Mouse (Mus musculus) layer of hippocampus, postnatal 14 days (tissue): ENCODE measurements at regions not wholly inside any gene's neighbourhood (a gene's known extent, or its start where the extent isn't known, plus 50 kb on each side); places are given as distances from the start of the nearest gene placed in this dataset.

Experiments
- DNase-seq, 2 experiments: peaks; one replicate each; pipeline ENCODE4 v3.0.0; 2021 to 2022; ENCODE audit warnings: low spot score in 2 of 2, mixed read lengths in 1 of 2

- DNase-seq: no peak
These were observed 199.4 kb upstream of the Slc30a5 start for GRCm38 (mm10) chr13:101032594-101032993.

- DNase-seq: no peak
These were observed 192.8 kb upstream of the Slc30a5 start for GRCm38 (mm10) chr13:101026043-101026442.

- DNase-seq: no peak
These were observed 192.3 kb upstream of the Slc30a5 start for GRCm38 (mm10) chr13:101025488-101025887.

- DNase-seq: no peak
These were observed 191.7 kb upstream of the Slc30a5 start for GRCm38 (mm10) chr13:101024971-101025370.

GRCm38 (mm10) chr13:101019272-101019676, 186.0 kb upstream of the Slc30a5 start:
- peak; percentile 3 to 8 for DNase-seq

- no peak for DNase-seq
These were observed 183.8 kb upstream of the Slc30a5 start for GRCm38 (mm10) chr13:101017041-101017440.

GRCm38 (mm10) chr13:101016181-101016580, 183.0 kb upstream of the Slc30a5 start:
- no peak for DNase-seq

GRCm38 (mm10) chr13:101015435-101015834, 182.2 kb upstream of the Slc30a5 start:
- DNase-seq: no peak

GRCm38 (mm10) chr13:101013604-101014003, 180.4 kb upstream of the Slc30a5 start:
- no peak for DNase-seq

- DNase-seq: no peak
These were observed 157.4 kb upstream of the Slc30a5 start for GRCm38 (mm10) chr13:100990646-100991045.

GRCm38 (mm10) chr13:100988671-100989531, 155.7 kb upstream of the Slc30a5 start:
- peak in 1 of 2 experiments; percentile 10 for DNase-seq

GRCm38 (mm10) chr13:100988116-100988515, 154.9 kb upstream of the Slc30a5 start:
- DNase-seq: no peak

- peak in 1 of 2 experiments; percentile 56 for DNase-seq
These were observed 142.5 kb upstream of the Slc30a5 start for GRCm38 (mm10) chr13:100975741-100976140.

- no peak for DNase-seq
These were observed 138.1 kb upstream of the Slc30a5 start for GRCm38 (mm10) chr13:100971080-100972017.

- peak; percentile 58 to 89 for DNase-seq
These were observed 129.7 kb upstream of the Slc30a5 start for GRCm38 (mm10) chr13:100962811-100963540.

- no peak for DNase-seq
These were observed 121.5 kb upstream of the Slc30a5 start for GRCm38 (mm10) chr13:100954598-100955251.

- no peak for DNase-seq
These were observed 120.9 kb upstream of the Slc30a5 start for GRCm38 (mm10) chr13:100954106-100954505.

GRCm38 (mm10) chr13:100951185-100951508, 117.9 kb upstream of the Slc30a5 start:
- no peak for DNase-seq

- DNase-seq: no peak
These were observed 117.3 kb upstream of the Slc30a5 start for GRCm38 (mm10) chr13:100950348-100951184.
